Mouse (Mus musculus) spleen, adult 2 months (tissue): Measurements from ENCODE around the gene Gtf2f2.

Source experiments
- CTCF ChIP-seq: fragments of 200-500 bp; IDR thresholded peaks from 2 replicates; pipeline ENCODE4 v1.5.1; 2011; ENCODE audit warnings: mild to moderate bottlenecking, inconsistent platforms; ENCODE audit not compliant: insufficient read depth, insufficient read length, insufficient replicate concordance; ENCODE audit errors: extremely low read depth
- POLR2A ChIP-seq: fragments of 200-500 bp; IDR thresholded peaks from 2 replicates; pipeline ENCODE4 v1.6.1; 2011; ENCODE audit warnings: low read depth, low read length, inconsistent platforms

- TF ChIP-seq CTCF (no peak), POLR2A (no peak)
These were observed 137.1 kb downstream of the Gtf2f2 start for GRCm38 (mm10) chr14:75873612-75874011.
